Mouse (Mus musculus) lung, postnatal 25 days (tissue): ENCODE data around the gene Shank1.

ENCODE experiments used
- DNase-seq: peaks from one replicate; pipeline ENCODE4 v3.0.0; 2022; ENCODE audit warnings: low spot score

Shank1 gene

GRCm38 (mm10) chr7:44341119-44341518 lies 31.1 kb downstream of the Shank1 start:
- no peak for DNase-seq

DNA sequence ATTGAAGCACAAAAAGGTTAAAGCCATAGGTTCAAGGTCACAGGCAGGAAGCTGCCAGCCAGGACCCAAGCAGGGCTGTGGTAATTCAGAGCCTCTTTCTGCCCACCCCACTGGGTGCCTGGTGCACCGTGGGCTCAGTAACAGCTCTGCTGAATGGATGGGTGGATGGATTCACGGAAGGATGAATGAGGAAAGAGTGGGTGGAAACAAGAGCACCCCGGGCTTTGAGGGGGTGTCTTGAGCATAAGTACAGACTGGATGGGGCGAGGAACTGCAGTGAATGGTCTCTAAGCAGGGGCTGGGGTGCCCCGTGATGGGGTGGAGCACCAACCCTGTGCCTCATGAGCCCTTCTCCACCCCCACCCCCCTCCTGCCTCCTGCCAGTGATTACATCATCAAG lies 31.7 kb downstream of the Shank1 start:
- no peak for DNase-seq

DNA sequence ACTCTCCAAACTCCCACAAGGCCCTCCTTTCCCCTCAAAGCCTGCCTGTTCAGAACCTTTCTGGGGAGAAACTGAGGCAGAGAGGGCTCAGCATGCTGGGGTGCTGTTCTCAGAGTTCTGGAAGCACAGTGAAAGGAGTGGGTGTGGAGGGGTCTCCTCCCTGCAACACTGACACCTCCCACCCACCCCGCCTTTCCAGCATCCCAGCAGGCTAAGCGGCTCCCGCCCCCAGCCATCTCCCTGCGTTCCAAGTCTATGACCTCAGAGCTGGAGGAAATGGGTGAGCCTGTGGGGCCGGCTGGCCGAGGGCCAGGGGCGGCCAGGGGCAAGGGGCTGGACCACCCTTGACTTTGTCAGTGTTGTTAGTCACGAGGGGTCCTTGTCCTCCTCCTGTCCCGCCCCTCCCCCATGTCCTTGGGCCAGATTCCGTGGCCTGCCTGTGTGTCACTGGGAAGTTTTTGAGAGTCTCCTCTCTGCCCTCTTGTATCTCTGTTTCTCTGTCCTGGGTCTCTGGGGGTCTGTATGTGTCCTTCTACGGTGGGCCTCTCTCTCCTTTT lies 33.5 kb downstream of the Shank1 start:
- no peak for DNase-seq

- DNase-seq, result no peak
Observed at GRCm38 (mm10) chr7:44344622-44345021, 34.6 kb downstream of the Shank1 start.

DNA sequence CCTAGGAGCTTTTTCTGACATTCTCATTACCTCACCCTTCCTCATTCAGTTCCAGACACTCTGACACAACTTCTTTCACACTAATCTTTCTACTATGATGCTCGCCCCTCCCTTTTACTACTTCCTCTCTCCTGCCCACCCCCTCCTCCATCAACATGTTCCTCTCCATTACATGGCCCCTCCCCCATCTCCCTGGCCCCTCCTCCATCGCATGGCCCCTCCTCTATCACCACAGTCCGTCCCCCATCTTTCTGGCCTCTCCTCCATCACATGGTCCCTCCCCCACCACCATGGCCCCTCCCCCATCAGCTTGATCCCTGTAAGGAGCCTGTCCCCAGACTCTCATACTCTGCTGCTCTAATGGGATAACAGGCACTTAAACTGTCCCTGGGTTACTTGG lies 39.0 kb downstream of the Shank1 start:
- DNase-seq, result no peak

- peak; percentile 76 for DNase-seq
Observed at GRCm38 (mm10) chr7:44350957-44351711, 41.1 kb downstream of the Shank1 start.

GRCm38 (mm10) chr7:44351881-44352749 lies 42.1 kb downstream of the Shank1 start:
- no peak for DNase-seq

- no peak for DNase-seq
Observed at GRCm38 (mm10) chr7:44352750-44353600, 42.9 kb downstream of the Shank1 start.

DNA sequence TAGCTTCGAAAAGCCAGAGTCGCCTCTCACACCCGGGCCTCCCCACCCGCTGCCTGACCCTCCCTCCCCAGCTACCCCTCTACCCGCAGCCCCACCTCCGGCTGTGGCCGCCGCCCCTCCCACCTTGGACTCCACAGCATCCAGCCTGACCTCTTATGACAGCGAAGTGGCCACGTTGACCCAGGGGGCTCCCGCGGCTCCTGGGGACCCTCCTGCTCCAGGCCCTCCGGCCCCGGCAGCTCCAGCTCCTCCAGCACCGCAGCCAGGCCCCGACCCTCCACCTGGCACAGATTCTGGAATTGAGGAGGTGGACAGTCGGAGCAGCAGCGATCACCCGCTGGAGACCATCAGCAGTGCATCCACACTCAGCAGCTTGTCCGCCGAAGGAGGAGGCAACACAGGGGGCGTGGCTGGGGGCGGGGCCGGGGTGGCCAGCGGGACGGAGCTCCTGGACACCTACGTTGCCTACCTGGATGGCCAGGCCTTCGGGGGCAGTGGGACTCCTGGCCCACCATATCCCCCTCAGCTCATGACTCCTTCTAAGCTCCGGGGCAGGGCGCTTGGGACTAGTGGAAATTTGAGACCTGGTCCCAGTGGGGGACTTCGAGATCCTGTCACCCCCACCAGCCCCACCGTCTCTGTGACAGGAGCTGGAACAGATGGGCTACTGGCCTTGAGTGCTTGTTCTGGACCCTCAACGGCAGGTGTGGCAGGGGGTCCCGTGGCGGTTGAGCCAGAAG lies 43.7 kb downstream of the Shank1 start:
- DNase-seq, result no peak

GRCm38 (mm10) chr7:44355411-44355810 lies 45.4 kb downstream of the Shank1 start:
- no peak for DNase-seq

DNA sequence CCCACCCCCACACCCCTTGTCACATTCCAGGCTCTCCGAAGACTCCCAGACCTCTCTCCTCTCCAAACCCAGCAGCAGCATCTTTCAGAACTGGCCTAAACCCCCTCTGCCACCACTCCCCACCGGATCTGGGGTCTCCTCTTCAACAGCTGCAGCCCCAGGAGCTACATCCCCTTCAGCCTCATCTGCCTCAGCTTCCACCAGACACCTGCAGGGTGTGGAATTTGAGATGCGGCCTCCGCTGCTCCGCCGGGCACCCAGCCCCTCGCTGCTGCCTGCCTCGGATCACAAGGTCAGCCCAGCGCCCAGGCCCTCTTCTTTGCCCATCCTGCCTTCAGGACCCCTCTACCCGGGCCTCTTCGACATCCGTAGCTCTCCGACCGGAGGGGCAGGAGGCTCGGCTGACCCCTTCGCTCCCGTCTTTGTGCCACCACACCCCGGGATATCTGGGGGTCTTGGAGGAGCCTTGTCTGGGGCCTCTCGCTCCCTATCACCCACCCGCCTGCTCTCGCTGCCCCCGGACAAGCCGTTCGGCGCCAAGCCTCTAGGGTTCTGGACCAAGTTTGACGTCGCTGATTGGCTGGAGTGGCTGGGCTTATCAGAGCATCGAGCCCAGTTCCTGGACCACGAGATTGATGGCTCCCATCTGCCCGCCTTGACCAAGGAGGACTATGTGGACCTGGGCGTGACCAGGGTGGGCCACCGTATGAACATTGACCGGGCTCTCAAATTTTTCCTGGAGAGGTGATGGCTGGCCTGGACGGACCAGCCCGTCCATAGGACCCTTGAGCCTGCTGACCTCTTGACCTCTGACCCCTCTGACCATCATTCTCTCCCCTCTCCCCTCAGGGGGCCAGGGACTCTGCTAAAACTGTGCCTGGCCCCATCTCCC lies 46.8 kb downstream of the Shank1 start:
- DNase-seq, result no peak

DNA sequence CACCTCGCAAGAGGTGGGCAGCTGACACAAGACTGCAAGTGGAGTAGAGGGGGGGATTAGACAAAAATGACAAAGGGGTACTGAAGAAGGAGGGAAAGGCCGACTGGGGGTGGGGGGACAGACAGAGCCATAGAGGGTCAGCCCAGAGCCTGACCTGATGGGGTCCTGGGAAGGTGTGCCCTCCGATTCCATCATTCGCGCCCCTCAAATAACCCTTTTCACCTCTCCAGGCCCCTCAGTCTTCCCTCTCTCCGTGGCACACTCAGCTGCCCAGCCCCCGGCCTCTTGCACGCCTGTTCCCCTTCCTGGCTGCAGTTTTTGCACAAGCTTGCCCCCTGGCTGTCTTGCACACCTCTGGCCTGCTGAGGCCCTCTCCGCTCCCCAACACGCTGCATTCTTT lies 47.5 kb downstream of the Shank1 start:
- no peak for DNase-seq

- DNase-seq, result peak; percentile 38
Observed at GRCm38 (mm10) chr7:44358012-44358411, 48.0 kb downstream of the Shank1 start.

DNA sequence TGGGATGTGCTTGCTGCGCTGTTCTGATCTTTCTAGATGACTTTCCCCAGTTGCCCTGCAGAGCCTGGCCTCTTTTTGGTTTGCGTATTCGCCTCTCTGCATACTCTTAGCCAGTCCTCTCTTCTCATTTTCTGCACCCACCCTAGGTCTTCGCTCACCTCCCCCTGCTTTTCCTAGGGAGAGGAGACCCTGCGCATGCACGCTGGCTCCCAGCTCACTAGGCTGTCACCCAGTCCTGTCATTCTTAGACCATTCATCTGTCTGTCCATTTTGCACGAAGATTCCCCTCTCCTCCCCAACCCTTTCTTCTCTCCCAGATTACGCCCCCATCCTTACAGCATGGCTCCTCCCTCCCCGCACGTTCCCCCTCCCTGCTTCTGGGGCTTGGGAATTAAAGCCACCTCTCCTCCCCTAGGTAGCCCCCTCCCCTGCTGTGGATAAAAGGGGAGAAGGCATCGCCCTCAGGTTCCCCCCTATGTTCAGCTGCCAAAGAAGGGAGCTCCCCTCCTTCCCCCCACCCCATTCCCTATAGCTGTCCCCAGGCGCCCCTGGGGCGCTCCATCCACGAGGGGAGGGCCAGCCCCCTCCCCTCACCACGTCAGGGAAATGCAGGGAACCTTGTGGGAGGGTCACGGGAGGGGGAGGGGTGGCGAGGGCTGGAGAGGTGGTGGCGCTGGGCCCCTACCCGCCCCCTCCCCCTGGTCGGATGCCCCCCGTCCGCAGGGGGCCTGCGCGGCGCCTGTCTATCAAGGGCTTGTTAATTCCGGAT lies 49.0 kb downstream of the Shank1 start:
- no peak for DNase-seq

DNA sequence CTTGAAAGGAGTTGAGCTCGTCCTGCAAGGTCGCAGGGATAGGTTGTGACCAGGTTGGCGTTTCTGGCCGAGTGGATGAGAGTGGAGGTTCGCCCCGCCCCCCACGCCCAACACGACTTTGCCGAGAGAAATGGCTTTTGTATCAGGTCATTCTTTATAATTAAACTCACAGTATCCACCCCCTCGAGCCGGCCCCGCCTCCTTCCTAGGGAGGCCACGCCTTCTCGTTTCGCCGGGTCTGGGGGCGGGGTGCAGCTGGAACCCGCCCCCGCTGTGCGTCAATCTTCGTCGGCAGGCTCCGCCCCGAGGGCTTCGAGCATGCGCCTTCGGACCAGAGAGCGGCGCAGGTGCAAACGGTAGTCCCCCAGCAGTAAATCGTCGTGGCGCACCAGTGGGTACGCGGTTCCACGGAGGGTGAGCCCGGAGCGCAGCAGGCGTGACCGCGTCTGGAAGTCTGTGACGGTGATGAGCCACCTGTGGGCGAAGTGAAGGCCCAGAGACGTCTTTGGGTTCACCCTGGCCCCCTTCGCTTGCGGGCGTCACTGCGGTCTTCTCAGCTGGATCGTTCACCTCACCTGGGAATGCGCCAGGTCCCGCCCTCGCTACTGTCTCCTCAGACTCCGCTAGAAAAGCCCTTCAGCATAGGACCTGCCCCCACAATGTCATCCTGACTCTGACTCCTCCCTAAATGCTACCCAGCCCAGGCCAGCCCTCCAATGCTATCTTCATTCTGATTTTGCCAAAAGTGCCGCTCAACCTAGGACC lies 50.0 kb downstream of the Shank1 start:
- DNase-seq, result peak; percentile 91

DNA sequence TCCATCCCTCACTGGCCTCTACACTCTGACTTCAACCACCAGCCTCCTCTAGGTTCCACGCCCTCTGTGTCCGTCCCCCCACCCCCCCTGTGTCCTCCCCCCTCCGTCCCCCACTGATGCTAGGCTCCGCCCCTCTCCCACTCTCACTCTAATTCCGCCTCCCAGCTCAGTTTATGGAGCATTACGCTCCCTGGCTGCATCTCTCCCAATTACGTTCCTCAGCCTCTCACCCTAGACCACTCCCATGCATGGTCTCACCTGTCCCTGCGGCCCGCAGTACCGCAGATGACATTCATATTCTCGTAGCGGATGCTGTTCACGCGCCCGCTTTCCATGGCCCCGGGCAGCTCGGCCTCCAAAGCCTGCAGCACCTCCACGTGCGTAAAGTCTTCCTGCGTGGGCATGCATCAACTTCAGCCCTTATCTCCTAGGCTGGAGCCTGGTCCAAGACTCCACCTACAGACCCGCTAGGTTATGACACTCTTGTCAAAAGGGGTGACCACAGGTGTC lies 50.8 kb downstream of the Shank1 start:
- DNase-seq, result no peak

- DNase-seq, result no peak
Observed at GRCm38 (mm10) chr7:44372678-44373077, 62.6 kb downstream of the Shank1 start.

GRCm38 (mm10) chr7:44373460-44373859 lies 63.4 kb downstream of the Shank1 start:
- no peak for DNase-seq
